Mouse (Mus musculus): Measurements from ENCODE around the gene Tbata.

- TF ChIP-seq CTCF (IDR thresholded peaks at IDR 0.05; ENCODE audit: low read depth) (no peak), EP300 (IDR thresholded peaks at IDR 0.05; ENCODE audit: low read depth) (no peak)
These were observed 8.2 kb downstream of the Tbata start for GRCm38 (mm10) chr10:61179927-61180326.

Data from liver, postnatal 0 days (tissue).